Comparison of ENCODE assay signal across 8 mouse cellular contexts in the genomic region with DNA sequence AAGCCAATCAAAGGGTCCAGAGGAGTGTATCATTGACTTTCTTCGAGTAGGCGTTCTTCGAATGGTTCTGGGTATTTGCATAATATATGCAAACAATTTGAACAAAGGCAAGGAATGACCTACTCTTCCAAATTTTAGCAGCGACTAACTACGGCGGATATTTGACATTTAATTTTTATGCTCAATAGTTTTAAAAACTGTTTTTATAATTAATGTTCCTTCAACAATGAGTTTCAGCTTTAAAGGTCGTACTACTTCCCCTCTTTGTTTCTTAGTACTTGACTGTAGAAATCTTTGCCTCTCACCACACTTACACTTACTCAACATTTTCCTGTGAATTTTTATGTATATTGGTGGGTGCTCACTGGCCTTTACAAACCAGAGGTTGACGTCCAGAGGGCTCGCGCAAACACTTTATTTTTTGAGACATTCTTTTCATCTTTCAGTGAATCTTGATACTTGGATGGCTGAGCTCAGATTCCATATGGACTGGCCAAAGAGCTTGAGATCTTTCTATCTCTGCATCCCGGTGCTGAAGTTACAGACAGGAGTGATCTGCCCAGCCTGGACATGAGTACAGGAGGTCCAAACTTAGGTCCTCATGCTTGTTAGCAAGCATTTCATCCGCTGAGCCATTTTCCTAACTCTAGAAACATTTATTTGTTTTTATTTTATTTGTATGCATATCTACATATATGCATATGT. TPM values are rescaled to one million over a fixed set of nuclear protein-coding genes. Genes with fewer than 3 reads are reported as not detected.
A peak's percentile ranks its signal among the peaks of the same experiment; 100 is the strongest.
DNase-seq lines count a peak whose midpoint lies in the region; ATAC-seq and TF ChIP-seq lines count a peak whose summit lies in the region.

No protein-coding gene starts in this region.

- in situ Hi-C loops in Patski (cut with MboI; ENCODE audit: low pct_unique_long_range_greater_than_20kb), result loop anchor here (5.0 kb wide), 1 partner anchor 67 kb away; the partner anchor contains the start of gene Atp6v1g2

- H3K27ac ChIP-seq in hindbrain, embryonic 10.5 days, result peak overlapping the region; percentile 100
- H3K27ac ChIP-seq in midbrain, embryonic 14.5 days (replicated peaks; ENCODE audit: low read depth, low read length), result peak overlapping the region; percentile 96

- peaks cover 24% of the 10 kb centered on the region for H3K36me3 ChIP-seq in hindbrain, embryonic 10.5 days
- H3K36me3 ChIP-seq in midbrain, embryonic 14.5 days (ENCODE audit: control insufficient read depth, insufficient read depth, low read length), result peaks cover 17% of the 10 kb centered on the region

- H3K27me3 ChIP-seq in Patski, result no peaks in the 10 kb centered on the region
- no peaks in the 10 kb centered on the region for H3K27me3 ChIP-seq in hindbrain, embryonic 10.5 days (ENCODE audit: insufficient read depth, poor library complexity, severe bottlenecking)
- H3K27me3 ChIP-seq in midbrain, embryonic 14.5 days (ENCODE audit: control insufficient read depth, insufficient read depth, low read length), result no peaks in the 10 kb centered on the region

- peaks cover 30% of the 10 kb centered on the region for H3K4me1 ChIP-seq in hindbrain, embryonic 10.5 days (replicated peaks)
- H3K4me1 ChIP-seq in midbrain, embryonic 14.5 days (ENCODE audit: control insufficient read depth, insufficient read depth, low read length), result peaks cover 32% of the 10 kb centered on the region

- TF ChIP-seq CTCF in Patski (IDR thresholded peaks at IDR 0.05), result no peak

- H3K4me2 ChIP-seq in midbrain, embryonic 14.5 days (ENCODE audit: low read length), result peak overlapping the region; percentile 98

- 27% methylated on average over 12 of the region's 12 CpGs for whole genome bisulfite sequencing in hindbrain, embryonic 10.5 days
- 21% methylated on average over 12 of the region's 12 CpGs for WGBS in midbrain, embryonic 14.5 days

- peak overlapping the region; percentile 60 for H3K9ac ChIP-seq in midbrain, embryonic 14.5 days (replicated peaks; ENCODE audit: low read length)

- H3K9me3 ChIP-seq in hindbrain, embryonic 10.5 days, result no peaks in the 10 kb centered on the region
- H3K9me3 ChIP-seq in midbrain, embryonic 14.5 days (ENCODE audit: control insufficient read depth, low read length), result no peaks in the 10 kb centered on the region

- ATAC-seq in Patski, result peak; percentile 73
- ATAC-seq in midbrain, embryonic 14.5 days (ENCODE audit: low FRiP score, low TSS enrichment), result peak; percentile 83

- POLR2A ChIA-PET in Patski (lab: Charles Lee), result interaction anchor here (1.6 to 2.2 kb wide), 2 partner anchors 68 to 79 kb away, joined by 4 to 5 read pairs; partner anchors contain the start of gene Atp6v1g2

- peak; percentile 40 for DNase-seq in kidney, adult 9 months
- no peak for DNase-seq in kidney, adult 11 months
- DNase-seq in Patski (ENCODE audit: low read depth, low spot score), result no peak
- DNase-seq in hindbrain, embryonic 10.5 days (ENCODE audit: low spot score), result no peak
- DNase-seq in midbrain, embryonic 14.5 days, result peak; percentile 37
- DNase-seq in layer of hippocampus, adult 9-11 months, result no peak
- DNase-seq in thymus, postnatal 0 days (ENCODE audit: low spot score), result no peak
- DNase-seq in B cell, adult 2 months, result no peak

- peak overlapping the region; percentile 97 for H3K4me3 ChIP-seq in hindbrain, embryonic 10.5 days
- peak overlapping the region; percentile 100 for H3K4me3 ChIP-seq in midbrain, embryonic 14.5 days (replicated peaks; ENCODE audit: low read depth, low read length)

- CTCF ChIA-PET in Patski (lab: Charles Lee), result interaction anchor here (0.9 to 12.3 kb wide), 5 partner anchors 13 to 67 kb away, joined by 3 to 239 read pairs (median 10); partner anchors contain the start of genes Atp6v1g2, Ddx39b, Ltb and Nfkbil1

RNA-seq across cellular contexts. Expression of gene Prrc2a, which starts 0.9 kb away (rescaled TPM):
- 300 TPM for polyA plus RNA-seq in Patski (2021)
- 193 and 221 TPM in 2 replicates for polyA plus RNA-seq in hindbrain, embryonic 10.5 days (2016; fragmentation: Nextera tagmentation; extraction: Ambion mirVana)
- polyA plus RNA-seq in midbrain, embryonic 14.5 days (2014; fragmentation: Nextera tagmentation; extraction: Ambion mirVana), result 191 and 194 TPM in 2 replicates
- 81.3 and 113 TPM in 2 replicates for polyA plus RNA-seq in thymus, postnatal 0 days (2015; fragmentation: Nextera tagmentation; extraction: Ambion mirVana)

RNA-seq across cellular contexts. Expression of gene Aif1, which starts 10.3 kb away (rescaled TPM):
- 0.14 TPM for polyA plus RNA-seq in Patski (2021)
- polyA plus RNA-seq in hindbrain, embryonic 10.5 days (2016; fragmentation: Nextera tagmentation; extraction: Ambion mirVana), result 4.2 and 6.5 TPM in 2 replicates
- polyA plus RNA-seq in midbrain, embryonic 14.5 days (2014; fragmentation: Nextera tagmentation; extraction: Ambion mirVana), result 3.3 and 8.8 TPM in 2 replicates
- 45.2 and 47.2 TPM in 2 replicates for polyA plus RNA-seq in thymus, postnatal 0 days (2015; fragmentation: Nextera tagmentation; extraction: Ambion mirVana)

RNA-seq across cellular contexts. Expression of gene Lst1, which starts 22.6 kb away (rescaled TPM):
- polyA plus RNA-seq in Patski (2021), result not detected
- 4.8 and 11.9 TPM in 2 replicates for polyA plus RNA-seq in hindbrain, embryonic 10.5 days (2016; fragmentation: Nextera tagmentation; extraction: Ambion mirVana)
- polyA plus RNA-seq in midbrain, embryonic 14.5 days (2014; fragmentation: Nextera tagmentation; extraction: Ambion mirVana), result 3.8 and 9.0 TPM in 2 replicates
- 35.3 and 41.8 TPM in 2 replicates for polyA plus RNA-seq in thymus, postnatal 0 days (2015; fragmentation: Nextera tagmentation; extraction: Ambion mirVana)

RNA-seq across cellular contexts. Expression of gene Ltb, which starts 28.6 kb away (rescaled TPM):
- polyA plus RNA-seq in Patski (2021), result not detected
- polyA plus RNA-seq in hindbrain, embryonic 10.5 days (2016; fragmentation: Nextera tagmentation; extraction: Ambion mirVana), result 0.17 and 0.19 TPM in 2 replicates
- polyA plus RNA-seq in midbrain, embryonic 14.5 days (2014; fragmentation: Nextera tagmentation; extraction: Ambion mirVana), result 0.74 and 0.84 TPM in 2 replicates
- 144 and 167 TPM in 2 replicates for polyA plus RNA-seq in thymus, postnatal 0 days (2015; fragmentation: Nextera tagmentation; extraction: Ambion mirVana)

RNA-seq across cellular contexts. Expression of gene Bag6, which starts 30.6 kb away (rescaled TPM):
- polyA plus RNA-seq in Patski (2021), result 283 TPM
- polyA plus RNA-seq in hindbrain, embryonic 10.5 days (2016; fragmentation: Nextera tagmentation; extraction: Ambion mirVana), result 70.3 and 77.6 TPM in 2 replicates
- 122 and 136 TPM in 2 replicates for polyA plus RNA-seq in midbrain, embryonic 14.5 days (2014; fragmentation: Nextera tagmentation; extraction: Ambion mirVana)
- polyA plus RNA-seq in thymus, postnatal 0 days (2015; fragmentation: Nextera tagmentation; extraction: Ambion mirVana), result 42.3 and 48.0 TPM in 2 replicates

Comparison
In these comparisons a context has a peak if more than half of its experiments do, and no peak if none do; other contexts are left out.
1. DNase-seq: peak in kidney, adult 9 months (single experiment) and midbrain, embryonic 14.5 days (single experiment); none in kidney, adult 11 months (single experiment), Patski (single experiment), hindbrain, embryonic 10.5 days (single experiment), layer of hippocampus, adult 9-11 months (single experiment), thymus, postnatal 0 days (single experiment) and B cell, adult 2 months (0 of 2).